Mouse (Mus musculus) liver, embryonic 11.5 days (tissue): ENCODE measurements around the gene Olah. TPM values are rescaled to one million over a fixed set of nuclear protein-coding genes. Genes with fewer than 3 reads are reported as not detected.

Experiments
- ATAC-seq: fragments of 200-750 bp; cut with Nextera tagmentation; replicated peaks from 2 replicates; pipeline ENCODE4 v1.8.0; 2017; ENCODE audit warnings: moderate number of reproducible peaks, mild to moderate bottlenecking, moderate TSS enrichment, moderate library complexity; ENCODE audit not compliant: low FRiP score
- DNase-seq: peaks from one replicate; pipeline ENCODE4 v3.0.0-alpha.2; 2017; ENCODE audit warnings: low spot score
- H3K27ac ChIP-seq: fragments of 300-500 bp; sonication (generic); 2 replicates; pipeline ENCODE4 v1.5.1; 2014; ENCODE audit warnings: mild to moderate bottlenecking, low read depth, low read length, control low read depth
- H3K27me3 ChIP-seq: fragments of 300-500 bp; sonication (generic); replicated peaks from 2 replicates; pipeline ENCODE4 v1.6.1; 2014; ENCODE audit warnings: low read length, mixed read lengths; ENCODE audit not compliant: control insufficient read depth, insufficient read depth
- H3K36me3 ChIP-seq: fragments of 300-500 bp; sonication (generic); 2 replicates; pipeline ENCODE4 v1.6.1; 2014; ENCODE audit warnings: mild to moderate bottlenecking, low read length, moderate library complexity, mixed read lengths; ENCODE audit not compliant: control insufficient read depth, insufficient read depth
- H3K4me1 ChIP-seq: fragments of 300-500 bp; sonication (generic); replicated peaks from 2 replicates; pipeline ENCODE4 v1.6.1; 2014; ENCODE audit warnings: low read length, mixed read lengths; ENCODE audit not compliant: control insufficient read depth, insufficient read depth
- H3K4me2 ChIP-seq: fragments of 300-500 bp; sonication (generic); 2 replicates; pipeline ENCODE4 v1.6.1; 2014; ENCODE audit warnings: mild to moderate bottlenecking, control low read depth, moderate library complexity
- H3K4me3 ChIP-seq: fragments of 300-500 bp; sonication (generic); 2 replicates; pipeline ENCODE4 v1.5.1; 2014; ENCODE audit warnings: low read depth, low read length, control low read depth
- H3K9ac ChIP-seq: fragments of 300-500 bp; sonication (generic); 2 replicates; pipeline ENCODE4 v1.6.1; 2014; ENCODE audit warnings: low read depth, low read length, control low read depth
- H3K9me3 ChIP-seq: fragments of 300-500 bp; sonication (generic); 2 replicates; pipeline ENCODE4 v1.6.1; 2016; ENCODE audit warnings: low read length, inconsistent platforms, mixed read lengths; ENCODE audit not compliant: control insufficient read depth
- WGBS: fragments of 180-500 bp; shearing (Covaris S2); extraction: QIAGEN DNeasy Blood & Tissue Kit; methylation state at CpG from one replicate; pipeline ENCODE4 v1.1.7; 2014; 5-methylcytosine and 5-hydroxymethylcytosine counted together
- polyA plus RNA-seq: library from polyadenylated mRNA; unstranded; fragments of >200 nt; fragmentation: Nextera tagmentation; extraction: Ambion mirVana; gene quantifications from 2 replicates; pipeline ENCODE4 v1.2.1, GENCODE M21; 2014

Olah gene
- polyA plus RNA-seq, 1 experiment from 2014 or later, result not detected

DNA sequence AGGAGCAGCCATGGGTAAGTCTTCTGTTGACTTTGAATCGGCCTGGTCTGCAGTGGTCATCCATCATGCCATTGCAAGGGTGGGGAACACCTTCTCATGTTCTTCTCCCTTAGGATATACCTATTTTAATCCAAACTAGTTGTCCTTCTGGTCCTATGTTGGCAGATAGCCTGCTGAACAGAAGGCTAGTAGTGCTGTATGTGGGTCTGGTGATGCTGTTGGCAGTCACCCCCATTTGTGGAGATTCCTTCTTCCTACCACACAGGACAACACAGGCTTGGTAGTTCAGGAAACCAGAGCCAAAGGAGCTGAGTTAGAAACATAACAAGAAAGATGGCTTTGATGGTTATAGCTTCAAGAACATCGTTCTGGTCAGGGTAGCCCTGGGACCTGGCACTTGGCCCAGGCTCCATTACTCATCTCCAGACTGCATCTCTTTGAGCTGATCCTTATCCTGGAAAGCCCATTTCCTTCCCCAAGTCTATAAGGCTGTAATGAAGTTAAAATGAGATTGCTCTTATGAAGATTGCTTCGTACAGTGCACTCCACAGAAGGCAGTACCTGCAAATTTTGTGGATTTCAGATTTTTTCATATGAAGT is 91.5 kb downstream of the Olah start:
- H3K9ac ChIP-seq, result no peak overlapping the region
- H3K4me1 ChIP-seq, result no peaks in the 10 kb centered on the region
- H3K4me2 ChIP-seq, result no peak overlapping the region
- no peaks in the 10 kb centered on the region for H3K9me3 ChIP-seq
- ATAC-seq (no peak), DNase-seq (no peak)
- no peak overlapping the region for H3K4me3 ChIP-seq
- H3K36me3 ChIP-seq, result peaks cover 6% of the 10 kb centered on the region; the same call in 1 of the 2 replicates
- 78% methylated on average over 3 of the region's 3 CpGs for whole genome bisulfite sequencing
- H3K27ac ChIP-seq, result no peak overlapping the region
- H3K27me3 ChIP-seq, result no peaks in the 10 kb centered on the region

GRCm38 (mm10) chr2:3295826-3296225 is 101.2 kb downstream of the Olah start:
- ATAC-seq, result no peak
- Histone ChIP-seq H3K27ac (no peak overlapping the region), H3K4me2 (no peak overlapping the region), H3K27me3 (no peaks in the 10 kb centered on the region), H3K9ac (no peak overlapping the region), H3K36me3 (no peaks in the 10 kb centered on the region), H3K9me3 (no peaks in the 10 kb centered on the region), H3K4me3 (no peak overlapping the region), H3K4me1 (no peaks in the 10 kb centered on the region; the same call in 1 of the 2 replicates)
- WGBS, result 87% methylated on average over 7 of the region's 7 CpGs
- DNase-seq, result no peak

- DNase-seq (no peak), ATAC-seq (no peak)
- no peaks in the 10 kb centered on the region; the same call in 1 of the 2 replicates for H3K4me1 ChIP-seq
- 63% methylated on average over 1 of the region's 1 CpGs for WGBS
- H3K27me3 ChIP-seq, result no peaks in the 10 kb centered on the region
- H3K36me3 ChIP-seq, result no peaks in the 10 kb centered on the region
- no peaks in the 10 kb centered on the region for H3K9me3 ChIP-seq
- H3K4me3 ChIP-seq, result no peak overlapping the region
- no peak overlapping the region for H3K27ac ChIP-seq
- H3K4me2 ChIP-seq, result no peak overlapping the region
- H3K9ac ChIP-seq, result no peak overlapping the region
Measured at GRCm38 (mm10) chr2:3292170-3292569, 104.8 kb downstream of the Olah start.

Other genes with a start within 250 kb of the Olah start
- gene Nmt2, start 113.0 kb downstream of the Olah start, polyA plus RNA-seq, result 36.1 and 36.5 TPM in 2 replicates
- 34.5 and 37.3 TPM in 2 replicates for gene Rpp38, start 64.6 kb downstream of the Olah start, polyA plus RNA-seq
- gene Acbd7, start 61.0 kb downstream of the Olah start, polyA plus RNA-seq, result 1.3 and 2.2 TPM in 2 replicates
- gene Meig1, start 25.4 kb upstream of the Olah start, polyA plus RNA-seq, result not detected in 2 replicates
- 10.6 TPM in 2 replicates for gene Dclre1c, start 26.9 kb upstream of the Olah start, polyA plus RNA-seq
- 17.6 and 19.3 TPM in 2 replicates for gene Suv39h2, start 77.8 kb upstream of the Olah start, polyA plus RNA-seq
- 5.1 and 5.3 TPM in 2 replicates for gene Gm45902, start 115.6 kb upstream of the Olah start, polyA plus RNA-seq
- gene Hspa14, start 115.6 kb upstream of the Olah start, polyA plus RNA-seq, result 145 and 159 TPM in 2 replicates
- gene Cdnf, start 115.8 kb upstream of the Olah start, polyA plus RNA-seq, result 0.15 and 0.16 TPM in 2 replicates
- 36.0 and 36.3 TPM in 2 replicates for gene Fam107b, start 173.3 kb upstream of the Olah start, polyA plus RNA-seq